Mouse (Mus musculus) left cerebral cortex, postnatal 14 days (tissue): ENCODE measurements around the gene Ccdc188. TPM values are rescaled to one million over a fixed set of nuclear protein-coding genes. Genes with fewer than 3 reads are reported as not detected.

Experiments
- DNase-seq, 2 experiments: peaks; one replicate each; pipeline ENCODE4 v3.0.0; 2021 to 2022; ENCODE audit warnings: low spot score in 2 of 2, mixed read lengths in 1 of 2
- intact Hi-C: fragments of 180-260 bp; cut with DNase I; formaldehyde crosslinking; loops from one replicate; pipeline ENCODE4 v1.15.1; 2025
- total RNA-seq, 2 experiments: library from RNA; stranded (reverse); gene quantifications; 2 replicates each; pipeline ENCODE4 v1.2.3; 2021

The Ccdc188 gene
- total RNA-seq, 2 experiments from 2014 or later, result not detected

DNA sequence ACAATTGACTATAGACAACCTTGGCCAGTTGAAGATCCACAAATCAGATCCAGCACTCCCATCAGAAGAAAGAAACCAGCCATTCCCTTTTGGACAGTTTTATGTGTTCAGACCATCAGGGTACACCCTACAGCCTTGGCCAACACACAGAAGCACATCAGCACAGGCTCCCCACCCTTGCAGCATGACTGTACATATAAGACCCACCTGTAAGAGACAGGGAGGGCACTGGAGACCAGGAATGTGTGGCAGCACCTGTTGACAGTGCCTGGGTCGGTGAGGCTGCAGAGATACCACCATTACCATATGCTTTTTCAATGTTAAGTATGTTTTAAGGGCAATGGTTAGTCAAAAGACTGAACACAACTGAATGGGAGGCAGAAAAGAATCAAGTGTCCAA lies 36.2 kb downstream of the Ccdc188 start:
- no peak for DNase-seq
- intact Hi-C loops, result loop anchor here (5.0 kb wide), 1 partner anchor 33 kb away; the partner anchor contains the start of gene Dgcr8

DNA sequence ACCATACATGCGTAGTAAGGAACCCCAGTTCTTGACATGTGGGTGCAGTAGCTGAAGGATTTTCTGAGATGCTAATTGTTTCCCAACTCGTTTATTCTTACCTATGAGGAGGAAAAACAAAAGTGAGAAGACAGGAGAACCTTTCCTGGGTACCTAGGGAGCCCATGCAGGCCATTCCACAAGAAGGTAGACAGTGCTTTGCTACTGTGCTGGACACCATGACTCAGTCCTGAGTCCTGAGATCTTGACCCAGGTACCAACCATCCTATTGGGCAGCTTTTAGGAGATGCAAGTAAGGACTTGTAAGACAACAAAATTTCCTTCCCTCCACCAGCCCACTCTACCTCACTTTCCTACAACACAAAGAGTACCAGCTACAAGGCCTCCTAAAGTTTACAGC lies 40.5 kb downstream of the Ccdc188 start, which contains the start of gene Gm49776:
Gene Gm49776, minus strand, starts transcription at position 101 of the 400 bp plus-strand sequence.
- intact Hi-C loops, result no loop called here
- no peak for DNase-seq

DNA sequence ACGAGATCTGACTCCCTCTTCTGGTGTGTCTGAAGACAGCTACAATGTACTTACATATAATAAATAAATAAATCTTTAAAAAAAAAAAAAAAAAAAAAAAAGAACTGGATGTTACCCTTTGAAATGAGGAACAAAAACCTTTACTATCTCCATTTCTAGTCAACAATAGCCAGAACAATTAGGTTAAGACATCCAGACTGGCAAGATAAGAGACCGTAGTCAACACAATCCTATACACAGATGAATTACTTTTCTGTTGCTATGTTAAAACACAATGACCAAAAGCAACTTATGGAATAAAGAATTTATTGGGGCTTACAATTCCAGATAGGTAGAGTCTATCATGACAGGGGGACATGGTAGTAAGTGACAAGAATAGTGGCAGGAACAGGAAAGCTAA lies 47.3 kb downstream of the Ccdc188 start:
- intact Hi-C loops, result no loop called here
- DNase-seq, result no peak

DNA sequence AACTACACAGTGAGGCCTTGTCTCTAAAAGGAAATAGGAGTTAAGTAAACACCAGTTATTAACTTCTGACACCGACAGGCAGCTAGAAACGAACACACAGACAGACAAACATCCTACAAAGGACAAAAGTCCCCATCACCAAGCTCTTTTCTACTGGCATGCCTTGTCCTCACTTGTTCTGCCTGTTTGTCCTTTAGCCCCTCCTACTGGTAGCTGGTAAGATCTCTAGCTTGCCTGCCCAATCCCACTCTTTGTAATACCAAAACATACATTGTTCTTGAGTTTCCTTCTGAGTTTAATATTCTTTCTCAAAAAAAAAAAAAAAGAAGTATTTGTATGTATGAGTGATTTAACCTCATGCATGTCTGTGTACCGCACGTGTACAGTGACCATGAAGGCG lies 50.5 kb downstream of the Ccdc188 start:
- intact Hi-C loops, result no loop called here
- no peak for DNase-seq

Other genes starting within 250 kb of the Ccdc188 start
- gene Vpreb2, start 237.5 kb upstream of the Ccdc188 start, total RNA-seq, result not detected
- 100 to 1,000 TPM; 103 to 111 TPM for gene Dgcr6, start 165.0 kb upstream of the Ccdc188 start, total RNA-seq
- gene Prodh, start 127.7 kb upstream of the Ccdc188 start, total RNA-seq, result 10 to 100 TPM; 27.1 to 33.7 TPM
- gene Rtn4r, start 90.2 kb upstream of the Ccdc188 start, total RNA-seq, result 100 to 1,000 TPM; 105 to 118 TPM
- gene Zdhhc8, start 17.3 kb downstream of the Ccdc188 start, total RNA-seq, result 100 to 1,000 TPM; 151 to 155 TPM
- gene Trmt2a, start 30.8 kb downstream of the Ccdc188 start, total RNA-seq, result 10 to 100 TPM; 42.1 to 50.2 TPM
- 100 to 1,000 TPM in 1 of 2 experiments, 10 to 100 TPM in 1; 88.1 to 106 TPM for gene Ranbp1, start 30.9 kb downstream of the Ccdc188 start, total RNA-seq
- not detected for gene Gm49776, start 40.4 kb downstream of the Ccdc188 start, total RNA-seq
- gene Dgcr8, start 71.4 kb downstream of the Ccdc188 start, total RNA-seq, result 10 to 100 TPM; 38.2 to 44.9 TPM
- 100 to 1,000 TPM; 122 to 135 TPM for gene Tango2, start 130.2 kb downstream of the Ccdc188 start, total RNA-seq
- gene Arvcf, start 130.3 kb downstream of the Ccdc188 start, total RNA-seq, result 10 to 100 TPM; 41.4 to 42.3 TPM
- gene Txnrd2, start 208.5 kb downstream of the Ccdc188 start, total RNA-seq, result 10 to 100 TPM; 18.9 to 25.2 TPM
- gene Comt, start 209.0 kb downstream of the Ccdc188 start, total RNA-seq, result 10 to 100 TPM; 74.2 to 80.8 TPM